Mouse (Mus musculus): ENCODE measurements around the gene Tnfrsf19.

Tnfrsf19 gene

GRCm38 (mm10) chr14:60964016-60964810 is 82.1 kb downstream of the Tnfrsf19 start:
- DNase-seq (ENCODE audit: low spot score) = no peak

DNA sequence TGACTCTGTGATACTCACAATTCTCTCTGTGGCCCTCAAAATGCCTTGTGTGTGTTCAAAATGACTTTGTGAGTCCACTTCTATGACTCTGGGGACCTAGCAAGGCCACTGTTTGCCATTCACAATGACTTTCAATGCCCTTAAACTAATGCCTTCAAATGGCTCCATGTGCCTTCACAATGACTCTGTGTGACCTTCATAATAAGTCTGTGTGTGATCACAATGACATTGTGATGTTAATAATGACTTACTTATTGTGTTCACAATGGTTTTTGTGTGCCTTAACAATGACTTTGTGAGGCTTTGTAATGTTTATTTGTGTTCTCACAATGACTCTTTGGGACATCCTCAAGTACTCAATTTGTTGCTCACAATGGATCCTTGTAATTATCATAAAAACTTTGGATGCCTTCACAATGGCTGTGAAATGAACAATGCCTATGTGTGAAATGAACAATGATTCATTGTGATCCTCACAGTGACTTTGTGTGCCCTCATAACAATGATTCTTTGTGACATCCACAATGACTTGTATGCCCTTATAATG is 88.6 kb downstream of the Tnfrsf19 start:
- DNase-seq (ENCODE audit: low spot score) = no peak

GRCm38 (mm10) chr14:60937481-60938039 is 108.7 kb downstream of the Tnfrsf19 start:
- no peak for DNase-seq (ENCODE audit: low spot score)

GRCm38 (mm10) chr14:60935705-60936104 is 110.6 kb downstream of the Tnfrsf19 start:
- DNase-seq (ENCODE audit: low spot score) = no peak

- no peak for DNase-seq (ENCODE audit: low spot score)
Observed at GRCm38 (mm10) chr14:60926011-60926410, 120.3 kb downstream of the Tnfrsf19 start.

GRCm38 (mm10) chr14:60916661-60917060 is 129.6 kb downstream of the Tnfrsf19 start:
- no peak for DNase-seq (ENCODE audit: low spot score)
